Mouse (Mus musculus): ENCODE data around the gene Slc2a8. TPM values are rescaled to one million over a fixed set of nuclear protein-coding genes. Genes with fewer than 3 reads are reported as not detected.

The Slc2a8 gene
- polyA plus RNA-seq, 1 experiment from 2014 or later, result 10.1 TPM

- peaks cover 2% of the 10 kb centered on the region; the same call in 1 of the 2 replicates for H3K36me3 ChIP-seq (replicated peaks; ENCODE audit: control insufficient read depth, insufficient read depth, low read depth, low read length)
- no peak overlapping the region for H3K9ac ChIP-seq (replicated peaks; ENCODE audit: low read length)
- H3K9me3 ChIP-seq (replicated peaks; ENCODE audit: control insufficient read depth, low read length), result no peaks in the 10 kb centered on the region
- ATAC-seq (replicated peaks; ENCODE audit: insufficient number of reproducible peaks, low FRiP score, low TSS enrichment, low read depth) (no peak), DNase-seq (ENCODE audit: low spot score) (no peak)
- WGBS, result 88% methylated on average over 2 of the region's 2 CpGs
- no peaks in the 10 kb centered on the region for H3K4me1 ChIP-seq (ENCODE audit: control insufficient read depth, insufficient read depth, low read length)
- no peak overlapping the region for H3K4me3 ChIP-seq (ENCODE audit: low read depth, low read length)
- H3K27me3 ChIP-seq (ENCODE audit: control insufficient read depth, insufficient read depth, low read length), result no peaks in the 10 kb centered on the region
- no peak overlapping the region for H3K27ac ChIP-seq (replicated peaks; ENCODE audit: low read depth, low read length)
- no peak overlapping the region for H3K4me2 ChIP-seq (ENCODE audit: low read depth, low read length)
Observed at GRCm38 (mm10) chr2:32954581-32954980, 27.3 kb downstream of the Slc2a8 start.

- H3K27me3 ChIP-seq (ENCODE audit: control insufficient read depth, insufficient read depth, low read length), result no peaks in the 10 kb centered on the region
- WGBS, result 89% methylated on average over 11 of the region's 11 CpGs
- H3K4me3 ChIP-seq (ENCODE audit: low read depth, low read length), result no peak overlapping the region
- no peak overlapping the region for H3K4me2 ChIP-seq (ENCODE audit: low read depth, low read length)
- H3K27ac ChIP-seq (replicated peaks; ENCODE audit: low read depth, low read length), result no peak overlapping the region
- H3K36me3 ChIP-seq (replicated peaks; ENCODE audit: control insufficient read depth, insufficient read depth, low read depth, low read length), result 0 out of 2 replicates have a peak, but pooled peaks cover 2% of the 10 kb centered on the region
- ATAC-seq (replicated peaks; ENCODE audit: insufficient number of reproducible peaks, low FRiP score, low TSS enrichment, low read depth) (no peak), DNase-seq (ENCODE audit: low spot score) (no peak)
- H3K9me3 ChIP-seq (replicated peaks; ENCODE audit: control insufficient read depth, low read length), result no peaks in the 10 kb centered on the region
- no peaks in the 10 kb centered on the region for H3K4me1 ChIP-seq (ENCODE audit: control insufficient read depth, insufficient read depth, low read length)
- H3K9ac ChIP-seq (replicated peaks; ENCODE audit: low read length), result no peak overlapping the region
Observed at GRCm38 (mm10) chr2:32947454-32947853, 34.4 kb downstream of the Slc2a8 start.

GRCm38 (mm10) chr2:32940483-32940882 is 41.4 kb downstream of the Slc2a8 start:
- DNase-seq (ENCODE audit: low spot score), result no peak
- Histone ChIP-seq H3K27ac (replicated peaks; ENCODE audit: low read depth, low read length) (no peak overlapping the region), H3K9ac (replicated peaks; ENCODE audit: low read length) (no peak overlapping the region), H3K4me3 (ENCODE audit: low read depth, low read length) (no peak overlapping the region), H3K4me2 (ENCODE audit: low read depth, low read length) (no peak overlapping the region), H3K4me1 (ENCODE audit: control insufficient read depth, insufficient read depth, low read length) (no peaks in the 10 kb centered on the region), H3K9me3 (replicated peaks; ENCODE audit: control insufficient read depth, low read length) (no peaks in the 10 kb centered on the region), H3K27me3 (ENCODE audit: control insufficient read depth, insufficient read depth, low read length) (no peaks in the 10 kb centered on the region), H3K36me3 (replicated peaks; ENCODE audit: control insufficient read depth, insufficient read depth, low read depth, low read length) (no peaks in the 10 kb centered on the region; the same call in 1 of the 2 replicates)
- ATAC-seq (replicated peaks; ENCODE audit: insufficient number of reproducible peaks, low FRiP score, low TSS enrichment, low read depth), result no peak
- 97% methylated on average over 4 of the region's 4 CpGs for WGBS

- Histone ChIP-seq H3K36me3 (replicated peaks; ENCODE audit: control insufficient read depth, insufficient read depth, low read depth, low read length) (no peaks in the 10 kb centered on the region; the same call in 1 of the 2 replicates), H3K9me3 (replicated peaks; ENCODE audit: control insufficient read depth, low read length) (no peaks in the 10 kb centered on the region), H3K27me3 (ENCODE audit: control insufficient read depth, insufficient read depth, low read length) (no peaks in the 10 kb centered on the region), H3K4me1 (ENCODE audit: control insufficient read depth, insufficient read depth, low read length) (no peaks in the 10 kb centered on the region), H3K4me3 (ENCODE audit: low read depth, low read length) (no peak overlapping the region), H3K4me2 (ENCODE audit: low read depth, low read length) (no peak overlapping the region), H3K27ac (replicated peaks; ENCODE audit: low read depth, low read length) (no peak overlapping the region), H3K9ac (replicated peaks; ENCODE audit: low read length) (no peak overlapping the region)
- WGBS, result 55% methylated on average over 5 of the region's 5 CpGs
- DNase-seq (ENCODE audit: low spot score), result peak; percentile 61
- no peak for ATAC-seq (replicated peaks; ENCODE audit: insufficient number of reproducible peaks, low FRiP score, low TSS enrichment, low read depth)
Observed at GRCm38 (mm10) chr2:32939418-32939817, 42.5 kb downstream of the Slc2a8 start.

GRCm38 (mm10) chr2:32938741-32939140 is 43.1 kb downstream of the Slc2a8 start:
- Histone ChIP-seq H3K4me1 (ENCODE audit: control insufficient read depth, insufficient read depth, low read length) (no peaks in the 10 kb centered on the region), H3K4me3 (ENCODE audit: low read depth, low read length) (no peak overlapping the region), H3K9me3 (replicated peaks; ENCODE audit: control insufficient read depth, low read length) (no peaks in the 10 kb centered on the region), H3K27me3 (ENCODE audit: control insufficient read depth, insufficient read depth, low read length) (no peaks in the 10 kb centered on the region), H3K9ac (replicated peaks; ENCODE audit: low read length) (no peak overlapping the region), H3K4me2 (ENCODE audit: low read depth, low read length) (no peak overlapping the region), H3K27ac (replicated peaks; ENCODE audit: low read depth, low read length) (no peak overlapping the region), H3K36me3 (replicated peaks; ENCODE audit: control insufficient read depth, insufficient read depth, low read depth, low read length) (no peaks in the 10 kb centered on the region; the same call in 1 of the 2 replicates)
- DNase-seq (ENCODE audit: low spot score), result no peak
- 90% methylated on average over 5 of the region's 5 CpGs for WGBS
- no peak for ATAC-seq (replicated peaks; ENCODE audit: insufficient number of reproducible peaks, low FRiP score, low TSS enrichment, low read depth)

- DNase-seq (ENCODE audit: low spot score) (no peak), ATAC-seq (replicated peaks; ENCODE audit: insufficient number of reproducible peaks, low FRiP score, low TSS enrichment, low read depth) (no peak)
- WGBS, result 85% methylated on average over 7 of the region's 7 CpGs
- no peaks in the 10 kb centered on the region for H3K27me3 ChIP-seq (ENCODE audit: control insufficient read depth, insufficient read depth, low read length)
- no peaks in the 10 kb centered on the region for H3K9me3 ChIP-seq (replicated peaks; ENCODE audit: control insufficient read depth, low read length)
- no peak overlapping the region for H3K9ac ChIP-seq (replicated peaks; ENCODE audit: low read length)
- no peak overlapping the region for H3K27ac ChIP-seq (replicated peaks; ENCODE audit: low read depth, low read length)
- no peaks in the 10 kb centered on the region; the same call in 1 of the 2 replicates for H3K36me3 ChIP-seq (replicated peaks; ENCODE audit: control insufficient read depth, insufficient read depth, low read depth, low read length)
- no peaks in the 10 kb centered on the region for H3K4me1 ChIP-seq (ENCODE audit: control insufficient read depth, insufficient read depth, low read length)
- H3K4me2 ChIP-seq (ENCODE audit: low read depth, low read length), result no peak overlapping the region
- H3K4me3 ChIP-seq (ENCODE audit: low read depth, low read length), result no peak overlapping the region
Observed at GRCm38 (mm10) chr2:32931730-32932129, 50.2 kb downstream of the Slc2a8 start.

- Histone ChIP-seq H3K4me3 (ENCODE audit: low read depth, low read length) (no peak overlapping the region), H3K4me2 (ENCODE audit: low read depth, low read length) (no peak overlapping the region), H3K27me3 (ENCODE audit: control insufficient read depth, insufficient read depth, low read length) (no peaks in the 10 kb centered on the region), H3K27ac (replicated peaks; ENCODE audit: low read depth, low read length) (no peak overlapping the region), H3K9me3 (replicated peaks; ENCODE audit: control insufficient read depth, low read length) (no peaks in the 10 kb centered on the region), H3K4me1 (ENCODE audit: control insufficient read depth, insufficient read depth, low read length) (no peaks in the 10 kb centered on the region), H3K9ac (replicated peaks; ENCODE audit: low read length) (no peak overlapping the region), H3K36me3 (replicated peaks; ENCODE audit: control insufficient read depth, insufficient read depth, low read depth, low read length) (no peaks in the 10 kb centered on the region)
- no peak for DNase-seq (ENCODE audit: low spot score)
- 90% methylated on average over 19 of the region's 19 CpGs for WGBS
- no peak for ATAC-seq (replicated peaks; ENCODE audit: insufficient number of reproducible peaks, low FRiP score, low TSS enrichment, low read depth)
Observed at GRCm38 (mm10) chr2:32928947-32929829, 52.7 kb downstream of the Slc2a8 start.

GRCm38 (mm10) chr2:32928235-32928946 is 53.5 kb downstream of the Slc2a8 start:
- peak; percentile 31; the same call in 1 of the 2 replicates for ATAC-seq (replicated peaks; ENCODE audit: insufficient number of reproducible peaks, low FRiP score, low TSS enrichment, low read depth)
- 31% methylated on average over 10 of the region's 10 CpGs for WGBS
- no peaks in the 10 kb centered on the region for H3K27me3 ChIP-seq (ENCODE audit: control insufficient read depth, insufficient read depth, low read length)
- H3K4me1 ChIP-seq (ENCODE audit: control insufficient read depth, insufficient read depth, low read length), result no peaks in the 10 kb centered on the region
- no peak overlapping the region for H3K4me3 ChIP-seq (ENCODE audit: low read depth, low read length)
- DNase-seq (ENCODE audit: low spot score), result peak; percentile 74
- H3K4me2 ChIP-seq (ENCODE audit: low read depth, low read length), result no peak overlapping the region
- H3K9me3 ChIP-seq (replicated peaks; ENCODE audit: control insufficient read depth, low read length), result no peaks in the 10 kb centered on the region
- H3K27ac ChIP-seq (replicated peaks; ENCODE audit: low read depth, low read length), result no peak overlapping the region
- H3K36me3 ChIP-seq (replicated peaks; ENCODE audit: control insufficient read depth, insufficient read depth, low read depth, low read length), result no peaks in the 10 kb centered on the region
- H3K9ac ChIP-seq (replicated peaks; ENCODE audit: low read length), result no peak overlapping the region
